Mouse (Mus musculus) neural tube, embryonic 15.5 days (tissue): ENCODE data around the gene Gpc1. TPM values are rescaled to one million over a fixed set of nuclear protein-coding genes. Genes with fewer than 3 reads are reported as not detected.

Experiments used
- ATAC-seq: fragments of 200-750 bp; cut with Nextera tagmentation; 2 replicates; pipeline ENCODE4 v1.8.0; 2017; ENCODE audit warnings: mild to moderate bottlenecking, moderate TSS enrichment, moderate library complexity; ENCODE audit not compliant: low FRiP score
- H3K27ac ChIP-seq: fragments of 300-500 bp; sonication (generic); replicated peaks from 2 replicates; pipeline ENCODE4 v1.5.1; 2015; ENCODE audit warnings: mild to moderate bottlenecking, inconsistent platforms
- H3K27me3 ChIP-seq: fragments of 300-500 bp; sonication (generic); replicated peaks from 2 replicates; pipeline ENCODE4 v1.6.1; 2015; ENCODE audit warnings: inconsistent platforms
- H3K36me3 ChIP-seq: fragments of 300-500 bp; sonication (generic); 2 replicates; pipeline ENCODE4 v1.6.1; 2015; ENCODE audit warnings: inconsistent platforms
- H3K4me1 ChIP-seq: fragments of 300-500 bp; sonication (generic); 2 replicates; pipeline ENCODE4 v1.6.1; 2015; ENCODE audit warnings: inconsistent platforms
- H3K4me2 ChIP-seq: fragments of 300-500 bp; sonication (generic); 2 replicates; pipeline ENCODE4 v1.6.1; 2015; ENCODE audit warnings: inconsistent platforms, mild to moderate bottlenecking, moderate library complexity
- H3K4me3 ChIP-seq: fragments of 300-500 bp; sonication (generic); replicated peaks from 2 replicates; pipeline ENCODE4 v1.5.1; 2015; ENCODE audit warnings: mild to moderate bottlenecking, inconsistent platforms
- H3K9ac ChIP-seq: fragments of 300-500 bp; sonication (generic); replicated peaks from 2 replicates; pipeline ENCODE4 v1.6.1; 2015; ENCODE audit warnings: mild to moderate bottlenecking, inconsistent platforms
- H3K9me3 ChIP-seq: fragments of 300-500 bp; sonication (generic); replicated peaks from 2 replicates; pipeline ENCODE4 v1.6.1; 2016; ENCODE audit warnings: inconsistent platforms
- WGBS: fragments of 180-500 bp; shearing (Covaris S2); methylation state at CpG from one replicate; pipeline ENCODE4 v1.1.7; 2015; ENCODE audit warnings: mixed read lengths; 5-methylcytosine and 5-hydroxymethylcytosine counted together
- polyA plus RNA-seq: library from polyadenylated mRNA; unstranded; fragments of >200 nt; fragmentation: Nextera tagmentation; extraction: Ambion mirVana; gene quantifications from 2 replicates; pipeline ENCODE4 v1.2.1, GENCODE M21; 2015

Gpc1 gene
- polyA plus RNA-seq, 1 experiment from 2014 or later: 63.1 TPM

DNA sequence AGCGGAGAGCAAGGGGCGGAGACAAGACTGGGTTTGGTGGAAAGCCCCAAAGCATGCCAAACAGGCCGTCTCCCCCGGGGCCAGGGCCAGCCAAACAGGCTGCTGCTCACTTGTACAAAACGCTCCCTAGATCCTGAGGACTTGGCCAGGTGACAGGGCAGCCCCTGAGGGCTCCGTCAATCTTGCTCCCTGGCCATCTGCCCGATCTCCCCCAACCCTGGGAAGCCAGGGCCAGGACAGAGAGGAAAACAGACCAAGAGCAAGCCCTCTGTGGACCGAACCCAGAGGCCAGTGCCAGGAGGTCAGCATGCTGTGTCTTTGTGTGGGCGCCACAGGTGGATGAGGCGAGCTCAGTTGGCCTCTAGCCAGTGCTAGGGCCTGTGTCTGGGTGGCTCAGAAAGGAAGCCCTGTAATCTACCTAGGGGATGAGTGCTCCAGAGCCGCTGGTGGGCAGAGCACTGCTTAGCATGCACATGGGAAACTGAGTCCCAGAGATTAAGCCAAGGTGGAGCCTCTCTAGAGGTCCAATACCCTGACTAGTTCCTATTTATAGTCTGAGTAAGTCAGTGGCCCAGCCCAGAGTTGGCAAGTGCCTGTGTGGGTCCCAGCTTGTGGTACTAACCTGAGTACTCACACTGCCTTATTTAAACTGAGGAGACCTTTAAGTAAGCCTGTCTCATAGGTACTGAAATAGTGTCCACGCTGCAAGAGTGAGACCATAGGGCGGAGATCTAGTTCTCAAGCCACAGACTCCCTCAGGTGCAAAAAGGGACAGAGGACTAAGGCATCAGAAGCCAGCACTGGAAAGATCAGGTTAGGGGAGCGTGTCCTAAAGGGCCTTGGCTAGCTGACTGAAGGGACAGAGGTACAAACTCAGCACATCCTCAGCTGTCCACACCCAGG lies 6.7 kb downstream of the Gpc1 start:
- ATAC-seq: no peak
- Histone ChIP-seq H3K4me2 (no peak overlapping the region), H3K9ac (no peak overlapping the region), H3K9me3 (no peaks in the 10 kb centered on the region), H3K27ac (no peak overlapping the region), H3K4me1 (peaks cover 39% of the 10 kb centered on the region), H3K36me3 (no peaks in the 10 kb centered on the region; the same call in 1 of the 2 replicates), H3K4me3 (no peak overlapping the region), H3K27me3 (no peaks in the 10 kb centered on the region)
- WGBS: 65% methylated on average over 14 of the region's 14 CpGs

DNA sequence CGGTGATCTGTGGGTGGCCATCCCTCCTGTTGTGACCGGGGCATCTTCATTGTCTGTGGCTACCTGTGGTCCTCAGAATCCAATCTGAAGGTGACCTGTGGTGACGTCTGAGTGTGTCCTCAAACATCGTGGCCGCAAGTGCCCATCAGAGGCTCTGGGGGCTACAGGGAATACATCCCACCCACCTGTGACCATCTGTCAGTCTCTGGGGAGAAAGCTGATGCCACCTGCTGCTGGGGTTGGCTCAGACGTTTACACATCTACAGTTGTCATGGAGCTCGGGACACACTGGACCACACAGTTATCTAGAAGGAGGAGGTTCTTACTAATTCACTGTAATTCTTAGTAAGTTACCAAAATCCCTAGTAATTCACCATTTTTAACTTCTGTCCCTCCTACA lies 7.8 kb downstream of the Gpc1 start:
- peaks cover 36% of the 10 kb centered on the region for H3K4me1 ChIP-seq
- H3K4me2 ChIP-seq: no peak overlapping the region
- no peak overlapping the region for H3K9ac ChIP-seq
- no peak overlapping the region for H3K4me3 ChIP-seq
- no peak overlapping the region for H3K27ac ChIP-seq
- 78% methylated on average over 7 of the region's 7 CpGs for WGBS
- ATAC-seq: no peak
- no peaks in the 10 kb centered on the region for H3K9me3 ChIP-seq
- H3K27me3 ChIP-seq: no peaks in the 10 kb centered on the region
- H3K36me3 ChIP-seq: no peaks in the 10 kb centered on the region; the same call in 1 of the 2 replicates

DNA sequence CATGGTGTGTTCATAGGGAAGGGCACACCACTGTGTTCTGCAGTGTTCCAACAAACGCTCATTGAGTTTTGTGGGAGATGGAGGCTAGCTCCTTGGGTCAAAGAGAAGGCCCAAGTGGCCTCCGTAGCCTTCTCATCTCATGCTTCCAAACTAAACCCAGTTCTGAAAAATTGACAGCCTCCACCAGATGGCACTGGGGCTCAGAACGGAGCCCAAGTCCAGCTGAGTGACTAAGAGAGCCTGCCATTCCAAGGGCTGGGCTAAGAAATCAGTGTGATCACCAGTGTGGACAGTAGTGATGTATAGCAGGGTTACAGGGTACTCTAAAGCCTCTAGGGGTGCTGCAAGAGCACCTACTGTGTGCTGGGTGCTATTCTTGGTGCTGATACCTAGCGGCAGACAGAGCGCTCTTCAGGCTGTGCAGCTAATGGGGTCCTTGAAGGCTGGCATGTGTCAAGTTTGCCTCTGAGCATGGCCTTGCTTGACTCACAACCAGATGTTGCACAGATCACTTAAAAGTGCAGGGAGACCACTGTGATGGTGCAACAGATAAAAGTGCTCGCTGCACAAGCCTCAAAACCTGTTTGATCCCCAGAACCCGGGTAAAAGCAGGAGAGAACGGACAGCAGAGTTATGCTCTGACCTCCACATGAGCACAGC lies 8.9 kb downstream of the Gpc1 start:
- Histone ChIP-seq H3K27me3 (no peaks in the 10 kb centered on the region), H3K36me3 (no peaks in the 10 kb centered on the region; the same call in 1 of the 2 replicates), H3K4me1 (peaks cover 25% of the 10 kb centered on the region), H3K4me3 (no peak overlapping the region), H3K9me3 (no peaks in the 10 kb centered on the region), H3K4me2 (no peak overlapping the region), H3K27ac (no peak overlapping the region), H3K9ac (no peak overlapping the region)
- 85% methylated on average over 8 of the region's 8 CpGs for WGBS
- no peak for ATAC-seq

DNA sequence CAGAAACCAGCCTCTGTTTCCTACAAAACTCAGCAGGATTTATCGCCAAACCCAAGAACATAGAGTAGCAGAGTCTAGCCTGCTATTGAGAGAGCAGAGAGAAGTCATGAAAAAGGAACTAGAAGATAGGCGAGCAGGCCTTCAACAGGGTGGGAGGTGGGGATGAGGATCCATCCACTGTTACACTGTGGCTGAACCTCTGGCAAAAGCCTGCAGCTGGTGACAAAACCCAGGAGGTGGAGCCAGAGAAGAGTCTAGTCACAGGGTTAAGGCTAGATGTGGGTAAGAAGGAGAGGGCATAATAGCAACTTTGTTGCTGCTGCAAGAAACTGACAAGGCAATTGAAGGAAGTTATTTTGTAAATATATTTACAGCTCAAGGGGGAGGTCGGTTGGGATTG lies 10.0 kb downstream of the Gpc1 start:
- ATAC-seq: no peak
- Histone ChIP-seq H3K27me3 (no peaks in the 10 kb centered on the region), H3K9me3 (no peaks in the 10 kb centered on the region), H3K27ac (no peak overlapping the region), H3K4me3 (no peak overlapping the region), H3K4me1 (peaks cover 23% of the 10 kb centered on the region), H3K36me3 (no peaks in the 10 kb centered on the region; the same call in 1 of the 2 replicates), H3K4me2 (no peak overlapping the region), H3K9ac (no peak overlapping the region)
- WGBS: 82% methylated on average over 3 of the region's 3 CpGs

DNA sequence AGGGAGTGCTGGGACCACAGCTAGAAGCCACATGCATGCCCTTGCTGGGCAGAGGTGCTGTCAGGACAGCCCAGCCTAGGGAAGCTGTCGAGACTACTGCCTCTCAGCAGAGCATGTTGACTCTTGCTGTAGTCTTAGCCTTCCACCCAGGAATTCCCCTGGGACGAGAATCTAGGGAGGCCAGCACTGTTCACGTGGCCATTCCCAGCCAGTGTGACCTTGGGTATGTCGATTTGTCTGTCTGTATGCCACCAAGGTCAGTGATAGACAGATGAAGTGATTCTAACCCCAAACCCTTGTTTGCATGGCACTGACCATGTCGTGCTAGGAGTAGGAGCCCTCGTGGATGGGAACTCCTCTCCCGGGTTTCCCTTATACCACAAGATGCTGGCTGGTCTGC lies 14.4 kb downstream of the Gpc1 start:
- Histone ChIP-seq H3K4me3 (no peak overlapping the region), H3K27me3 (no peaks in the 10 kb centered on the region), H3K9me3 (no peaks in the 10 kb centered on the region), H3K4me2 (no peak overlapping the region), H3K27ac (no peak overlapping the region; the same call in 1 of the 2 replicates), H3K9ac (no peak overlapping the region), H3K4me1 (peaks cover 49% of the 10 kb centered on the region), H3K36me3 (no peaks in the 10 kb centered on the region)
- ATAC-seq: no peak
- WGBS: 86% methylated on average over 7 of the region's 7 CpGs

DNA sequence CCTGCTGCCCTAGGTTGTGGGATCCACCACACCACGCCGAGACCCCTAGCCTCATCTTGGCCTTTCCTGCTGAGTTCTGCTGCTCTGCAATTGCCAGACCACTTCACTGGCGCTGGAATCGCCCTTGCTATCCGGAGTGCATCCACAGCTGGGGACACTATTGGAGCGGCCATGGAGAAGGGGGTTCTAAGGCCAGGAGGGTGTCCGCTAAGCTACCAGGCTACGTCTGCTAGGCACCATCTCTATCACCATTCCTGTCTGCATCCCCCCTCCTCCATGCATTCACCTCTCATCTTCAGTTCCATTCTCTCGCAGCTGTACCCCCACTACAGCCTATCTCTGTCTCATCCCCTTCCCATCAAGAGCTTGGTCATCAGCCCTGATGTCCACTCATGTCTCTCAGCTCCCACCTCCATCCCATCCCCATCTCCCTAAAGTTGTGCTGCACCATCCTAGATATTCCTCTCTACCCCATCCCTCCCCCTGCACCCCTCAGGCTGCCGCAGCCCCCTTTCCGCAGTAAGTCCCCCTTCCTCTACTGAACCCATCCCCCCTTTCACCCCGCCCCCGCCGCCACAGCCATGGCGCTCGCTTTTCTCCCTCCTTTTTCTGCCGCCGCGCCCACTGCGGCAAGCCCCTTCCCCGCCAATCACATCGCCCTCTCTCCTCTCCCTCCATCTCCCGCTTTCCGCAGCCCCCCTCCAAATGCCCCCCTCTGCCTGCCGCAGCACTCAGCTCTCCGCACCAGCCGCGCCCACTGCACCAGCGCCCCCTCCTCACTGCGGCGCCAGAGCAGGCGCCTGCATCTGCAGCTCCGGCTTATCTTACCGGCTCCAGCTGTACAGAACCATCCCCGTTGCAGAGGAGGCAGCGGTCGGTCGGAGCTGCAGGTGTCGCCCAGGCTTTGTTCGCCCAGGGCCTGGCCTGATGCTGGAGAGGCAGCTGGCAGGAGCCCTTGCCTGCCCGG lies 16.7 kb downstream of the Gpc1 start:
- Histone ChIP-seq H3K4me2 (peak overlapping the region; percentile 76), H3K4me1 (peaks cover 72% of the 10 kb centered on the region), H3K36me3 (peaks cover 8% of the 10 kb centered on the region; the same call in 1 of the 2 replicates), H3K4me3 (peak overlapping the region; percentile 64), H3K9me3 (no peaks in the 10 kb centered on the region), H3K27me3 (no peaks in the 10 kb centered on the region), H3K27ac (peak overlapping the region; percentile 97), H3K9ac (peak overlapping the region; percentile 85)
- ATAC-seq: peak; percentile 89
- WGBS: 5% methylated on average over 40 of the region's 41 CpGs

DNA sequence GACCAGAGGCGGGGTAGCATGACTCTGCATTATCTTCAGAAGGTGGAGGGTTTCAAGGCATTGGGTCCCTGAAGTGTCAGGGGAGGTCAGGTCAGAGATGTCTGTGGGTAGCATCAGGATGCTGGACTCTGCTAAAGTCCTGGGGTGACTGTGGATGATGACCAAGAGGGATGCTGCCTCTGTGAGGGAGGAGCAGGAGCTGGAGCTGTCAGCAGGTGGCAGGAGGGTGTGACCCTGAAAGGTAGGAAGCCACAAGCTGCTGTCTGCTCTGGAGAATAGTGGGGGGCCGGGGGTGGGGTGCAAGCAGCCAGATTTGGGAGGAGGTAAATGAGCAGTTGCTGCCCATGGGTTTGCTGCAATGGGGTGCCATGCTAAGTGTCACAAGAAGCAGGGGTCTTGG lies 18.0 kb downstream of the Gpc1 start:
- 67% methylated on average over 2 of the region's 2 CpGs for WGBS
- peak overlapping the region; percentile 85 for H3K9ac ChIP-seq
- peaks cover 69% of the 10 kb centered on the region for H3K4me1 ChIP-seq
- H3K27me3 ChIP-seq: no peaks in the 10 kb centered on the region
- H3K9me3 ChIP-seq: no peaks in the 10 kb centered on the region
- H3K4me2 ChIP-seq: peak overlapping the region; percentile 76
- peaks cover 21% of the 10 kb centered on the region for H3K36me3 ChIP-seq
- H3K27ac ChIP-seq: peak overlapping the region; percentile 97
- peak overlapping the region; percentile 64 for H3K4me3 ChIP-seq
- no peak for ATAC-seq

DNA sequence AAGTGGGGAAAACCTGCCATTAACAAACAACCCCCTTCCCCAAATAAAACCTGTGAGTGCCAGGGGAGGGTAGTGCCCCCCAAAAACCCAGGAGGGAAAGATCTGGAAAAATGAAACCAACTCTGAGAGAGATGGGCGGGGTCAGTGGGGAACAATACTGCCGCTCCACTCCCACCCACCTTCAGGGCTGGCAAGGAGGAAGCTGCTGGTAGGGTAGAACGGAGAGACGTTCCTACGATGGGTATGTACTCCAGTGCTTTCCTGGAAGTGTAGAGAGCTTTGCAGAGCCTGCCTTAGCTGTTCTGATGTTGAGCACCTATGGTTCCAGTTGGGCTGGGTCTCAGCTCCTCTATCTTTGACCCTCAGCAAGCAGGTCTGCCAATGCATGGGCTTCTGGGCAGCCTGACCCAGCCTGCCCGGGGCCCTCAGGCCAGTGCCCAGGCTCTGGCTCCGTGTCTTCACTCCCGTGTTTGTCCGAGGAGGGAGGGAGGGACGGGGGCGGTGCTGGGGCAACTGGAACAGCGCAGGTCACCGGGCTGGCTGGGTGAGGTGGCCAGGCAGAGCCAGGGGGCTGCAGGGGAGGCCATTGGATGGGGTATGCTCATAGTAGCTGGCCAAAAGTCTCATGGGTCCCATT lies 18.6 kb downstream of the Gpc1 start:
- Histone ChIP-seq H3K9ac (peak overlapping the region; percentile 85), H3K4me2 (peak overlapping the region; percentile 76), H3K4me3 (peak overlapping the region; percentile 64), H3K27me3 (no peaks in the 10 kb centered on the region), H3K4me1 (peaks cover 69% of the 10 kb centered on the region), H3K27ac (peak overlapping the region; percentile 97), H3K9me3 (no peaks in the 10 kb centered on the region), H3K36me3 (peaks cover 27% of the 10 kb centered on the region)
- no peak for ATAC-seq
- 60% methylated on average over 13 of the region's 13 CpGs for WGBS

DNA sequence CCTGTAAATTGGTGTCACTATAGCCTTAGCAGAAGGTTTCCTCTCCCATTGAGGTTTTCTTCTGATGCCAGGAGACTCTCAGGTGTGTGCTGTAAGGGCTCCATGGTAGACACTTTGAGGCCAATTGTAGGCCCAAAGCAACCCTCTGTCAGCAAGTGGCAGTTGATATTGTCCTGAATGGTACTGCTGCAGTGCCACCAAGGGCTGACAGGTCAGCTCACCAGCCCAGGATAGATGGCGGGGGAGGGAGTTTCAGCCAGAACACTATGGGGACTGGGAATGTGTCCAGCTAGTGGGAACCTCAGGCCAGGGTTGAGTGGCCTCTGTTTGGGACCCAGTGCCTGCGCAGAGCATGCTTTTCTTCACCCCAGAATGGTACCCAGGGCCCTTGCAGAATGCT lies 21.0 kb downstream of the Gpc1 start:
- H3K27me3 ChIP-seq: no peaks in the 10 kb centered on the region
- no peak overlapping the region for H3K27ac ChIP-seq

DNA sequence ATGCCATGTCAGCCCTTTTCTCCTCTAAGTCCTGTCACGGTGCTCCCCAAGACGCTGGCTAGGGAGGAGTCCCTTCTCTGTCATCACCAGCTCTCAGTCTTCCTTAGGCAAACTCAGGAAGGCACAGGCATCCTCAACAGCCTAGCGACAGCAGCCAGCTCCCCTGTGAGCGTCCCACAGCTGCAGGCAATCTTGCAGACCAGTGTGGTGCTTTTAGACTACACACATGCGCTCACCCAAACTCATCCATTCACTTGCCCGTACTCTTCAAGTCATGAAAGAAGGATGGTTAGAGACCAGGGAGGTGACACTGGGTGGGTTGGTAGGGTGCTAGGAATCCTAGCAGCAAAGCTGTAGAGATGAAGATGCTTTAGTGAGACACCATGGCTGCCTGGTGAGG lies 30.1 kb downstream of the Gpc1 start:
- ATAC-seq: peak; percentile 29; the same call in 1 of the 2 replicates
- Histone ChIP-seq H3K4me1 (peaks cover 9% of the 10 kb centered on the region; the same call in 1 of the 2 replicates), H3K27ac (peak overlapping the region; percentile 49), H3K4me3 (no peak overlapping the region), H3K9me3 (no peaks in the 10 kb centered on the region), H3K36me3 (peaks cover 36% of the 10 kb centered on the region), H3K27me3 (no peaks in the 10 kb centered on the region), H3K9ac (no peak overlapping the region), H3K4me2 (no peak overlapping the region)
- 75% methylated on average over 6 of the region's 6 CpGs for WGBS

More for the DNA sequence above, 21.0 kb downstream of the Gpc1 start:
- Histone ChIP-seq H3K9me3 (no peaks in the 10 kb centered on the region), H3K4me1 (peaks cover 57% of the 10 kb centered on the region), H3K4me3 (no peak overlapping the region), H3K4me2 (no peak overlapping the region), H3K36me3 (peaks cover 51% of the 10 kb centered on the region), H3K9ac (no peak overlapping the region)
- ATAC-seq: no peak
- 100% methylated on average over 2 of the region's 2 CpGs for WGBS

DNA sequence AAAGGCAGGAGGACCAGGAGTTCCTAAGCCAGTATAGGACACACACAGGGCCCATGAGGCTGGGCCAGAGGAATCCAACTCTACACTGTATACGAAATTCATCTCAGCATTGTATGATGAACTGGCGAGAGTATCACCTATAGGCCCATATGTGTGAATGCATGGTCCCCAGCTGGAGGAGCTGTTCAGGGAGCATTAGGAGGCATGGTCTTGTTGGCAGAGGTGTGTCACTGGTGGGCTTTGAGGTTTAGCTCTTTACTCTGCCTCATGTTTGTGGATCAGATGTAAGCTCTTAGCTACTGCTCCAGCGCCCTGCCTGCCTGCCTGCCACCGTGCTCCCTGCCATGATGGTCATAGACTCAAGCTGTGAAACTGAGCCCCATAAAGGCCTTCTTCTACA lies 31.8 kb downstream of the Gpc1 start:
- ATAC-seq: no peak
- no peak overlapping the region for H3K9ac ChIP-seq
- H3K4me2 ChIP-seq: no peak overlapping the region
- WGBS: 92% methylated on average over 4 of the region's 4 CpGs
- H3K9me3 ChIP-seq: no peaks in the 10 kb centered on the region
- H3K27ac ChIP-seq: no peak overlapping the region
- H3K36me3 ChIP-seq: peaks cover 19% of the 10 kb centered on the region
- H3K4me1 ChIP-seq: peaks cover 9% of the 10 kb centered on the region; the same call in 1 of the 2 replicates
- no peak overlapping the region for H3K4me3 ChIP-seq
- no peaks in the 10 kb centered on the region for H3K27me3 ChIP-seq
